Mouse (Mus musculus) embryonic facial prominence, embryonic 13.5 days (tissue): ENCODE results near the gene Fer. TPM values are rescaled to one million over a fixed set of nuclear protein-coding genes. Genes with fewer than 3 reads are reported as not detected.

Source experiments
- ATAC-seq: fragments of 200-750 bp; cut with Nextera tagmentation; 2 replicates; pipeline ENCODE4 v1.8.0; 2017; ENCODE audit warnings: low read depth; ENCODE audit not compliant: insufficient number of reproducible peaks, insufficient read depth, low FRiP score, low TSS enrichment
- H3K27ac ChIP-seq: fragments of 300-500 bp; sonication (generic); 2 replicates; pipeline ENCODE4 v1.5.1; 2015; ENCODE audit warnings: moderate library complexity, mild to moderate bottlenecking, inconsistent platforms
- H3K27me3 ChIP-seq: fragments of 300-500 bp; sonication (generic); 2 replicates; pipeline ENCODE4 v1.6.1; 2015; ENCODE audit warnings: mild to moderate bottlenecking, inconsistent platforms
- H3K36me3 ChIP-seq: fragments of 300-500 bp; sonication (generic); 2 replicates; pipeline ENCODE4 v1.6.1; 2015; ENCODE audit warnings: mild to moderate bottlenecking, inconsistent platforms
- H3K4me1 ChIP-seq: fragments of 300-500 bp; sonication (generic); 2 replicates; pipeline ENCODE4 v1.6.1; 2015; ENCODE audit warnings: inconsistent platforms
- H3K4me2 ChIP-seq: fragments of 300-500 bp; sonication (generic); 2 replicates; pipeline ENCODE4 v1.6.1; 2015; ENCODE audit warnings: moderate library complexity, mild to moderate bottlenecking, inconsistent platforms
- H3K4me3 ChIP-seq: fragments of 300-500 bp; sonication (generic); 2 replicates; pipeline ENCODE4 v1.5.1; 2015; ENCODE audit warnings: mild to moderate bottlenecking, inconsistent platforms
- H3K9ac ChIP-seq: fragments of 300-500 bp; sonication (generic); 2 replicates; pipeline ENCODE4 v1.6.1; 2015; ENCODE audit warnings: mild to moderate bottlenecking, inconsistent platforms
- H3K9me3 ChIP-seq: fragments of 300-500 bp; sonication (generic); 2 replicates; pipeline ENCODE4 v1.6.1; 2016; ENCODE audit warnings: inconsistent platforms
- WGBS: fragments of 180-500 bp; shearing (Covaris S2); methylation state at CpG from one replicate; pipeline ENCODE4 v1.1.7; 2015; ENCODE audit warnings: mixed read lengths; 5-methylcytosine and 5-hydroxymethylcytosine counted together
- polyA plus RNA-seq: library from polyadenylated mRNA; unstranded; fragments of >200 nt; fragmentation: Nextera tagmentation; extraction: Ambion mirVana; gene quantifications from 2 replicates; pipeline ENCODE4 v1.2.1, GENCODE M21; 2015

Gene Fer
- polyA plus RNA-seq, 1 experiment from 2014 or later, result 33.4 TPM

- Histone ChIP-seq H3K4me3 (no peak overlapping the region), H3K4me1 (peaks cover 8% of the 10 kb centered on the region; the same call in 1 of the 2 replicates), H3K4me2 (no peak overlapping the region), H3K9me3 (no peaks in the 10 kb centered on the region), H3K27ac (no peak overlapping the region), H3K27me3 (no peaks in the 10 kb centered on the region), H3K36me3 (no peaks in the 10 kb centered on the region), H3K9ac (no peak overlapping the region)
- 73% methylated on average over 3 of the region's 3 CpGs for WGBS
- no peak for ATAC-seq
Observed at GRCm38 (mm10) chr17:64087871-64088270, 225.0 kb downstream of the Fer start.

GRCm38 (mm10) chr17:64093716-64094115 is 230.9 kb downstream of the Fer start:
- 87% methylated on average over 2 of the region's 2 CpGs for WGBS

GRCm38 (mm10) chr17:64096811-64097210 is 233.9 kb downstream of the Fer start:
- Histone ChIP-seq H3K4me3 (no peak overlapping the region), H3K36me3 (no peaks in the 10 kb centered on the region), H3K4me1 (peaks cover 26% of the 10 kb centered on the region), H3K27me3 (no peaks in the 10 kb centered on the region), H3K9ac (no peak overlapping the region), H3K27ac (peak overlapping the region; percentile 51; the same call in 1 of the 2 replicates), H3K4me2 (no peak overlapping the region), H3K9me3 (no peaks in the 10 kb centered on the region)
- WGBS, result 80% methylated on average over 3 of the region's 3 CpGs
- ATAC-seq, result no peak

More at GRCm38 (mm10) chr17:64093716-64094115, 230.9 kb downstream of the Fer start:
- Histone ChIP-seq H3K4me3 (no peak overlapping the region), H3K4me2 (no peak overlapping the region), H3K9me3 (no peaks in the 10 kb centered on the region), H3K4me1 (peaks cover 21% of the 10 kb centered on the region), H3K27me3 (no peaks in the 10 kb centered on the region), H3K36me3 (no peaks in the 10 kb centered on the region), H3K27ac (no peak overlapping the region), H3K9ac (no peak overlapping the region)
- ATAC-seq, result no peak

- peak overlapping the region; percentile 55; the same call in 1 of the 2 replicates for H3K27ac ChIP-seq
- WGBS, result 24% methylated on average over 5 of the region's 5 CpGs
- H3K36me3 ChIP-seq, result no peaks in the 10 kb centered on the region
- no peak overlapping the region for H3K4me3 ChIP-seq
- H3K4me2 ChIP-seq, result no peak overlapping the region
- peaks cover 26% of the 10 kb centered on the region for H3K4me1 ChIP-seq
- H3K9ac ChIP-seq, result no peak overlapping the region
- no peaks in the 10 kb centered on the region for H3K9me3 ChIP-seq
- ATAC-seq, result no peak
- H3K27me3 ChIP-seq, result no peaks in the 10 kb centered on the region
Observed at GRCm38 (mm10) chr17:64097788-64098359, 235.0 kb downstream of the Fer start.

GRCm38 (mm10) chr17:64099395-64100171 is 236.7 kb downstream of the Fer start:
- Histone ChIP-seq H3K4me1 (peaks cover 22% of the 10 kb centered on the region), H3K9me3 (no peaks in the 10 kb centered on the region), H3K27me3 (no peaks in the 10 kb centered on the region), H3K4me2 (no peak overlapping the region), H3K9ac (no peak overlapping the region), H3K4me3 (no peak overlapping the region), H3K36me3 (no peaks in the 10 kb centered on the region), H3K27ac (no peak overlapping the region)
- 76% methylated on average over 6 of the region's 6 CpGs for WGBS
- ATAC-seq, result no peak

- H3K4me2 ChIP-seq, result no peak overlapping the region
- no peaks in the 10 kb centered on the region for H3K27me3 ChIP-seq
- H3K27ac ChIP-seq, result no peak overlapping the region
- no peak overlapping the region for H3K9ac ChIP-seq
- no peaks in the 10 kb centered on the region for H3K9me3 ChIP-seq
- H3K36me3 ChIP-seq, result no peaks in the 10 kb centered on the region
- H3K4me1 ChIP-seq, result peaks cover 22% of the 10 kb centered on the region
- H3K4me3 ChIP-seq, result no peak overlapping the region
- no peak for ATAC-seq
- 74% methylated on average over 3 of the region's 3 CpGs for WGBS
Observed at GRCm38 (mm10) chr17:64100172-64100510, 237.3 kb downstream of the Fer start.

- H3K4me3 ChIP-seq, result no peak overlapping the region
- ATAC-seq, result no peak
- 0 out of 2 replicates have a peak, but pooled peaks cover 9% of the 10 kb centered on the region for H3K4me1 ChIP-seq
- 94% methylated on average over 5 of the region's 5 CpGs for WGBS
- H3K9me3 ChIP-seq, result no peaks in the 10 kb centered on the region
- H3K4me2 ChIP-seq, result no peak overlapping the region
- H3K9ac ChIP-seq, result no peak overlapping the region
- H3K27me3 ChIP-seq, result no peaks in the 10 kb centered on the region
- H3K27ac ChIP-seq, result no peak overlapping the region
- no peaks in the 10 kb centered on the region for H3K36me3 ChIP-seq
Observed at GRCm38 (mm10) chr17:64108773-64109172, 245.9 kb downstream of the Fer start.

- Histone ChIP-seq H3K36me3 (no peaks in the 10 kb centered on the region), H3K9ac (no peak overlapping the region), H3K27ac (no peak overlapping the region), H3K4me1 (0 out of 2 replicates have a peak, but pooled peaks cover 9% of the 10 kb centered on the region), H3K4me2 (no peak overlapping the region), H3K27me3 (no peaks in the 10 kb centered on the region), H3K9me3 (no peaks in the 10 kb centered on the region), H3K4me3 (no peak overlapping the region)
- 86% methylated on average over 8 of the region's 8 CpGs for WGBS
- no peak for ATAC-seq
Observed at GRCm38 (mm10) chr17:64109871-64110270, 247.0 kb downstream of the Fer start.

- Histone ChIP-seq H3K27me3 (no peaks in the 10 kb centered on the region), H3K27ac (no peak overlapping the region), H3K4me1 (0 out of 2 replicates have a peak, but pooled peaks cover 9% of the 10 kb centered on the region), H3K4me2 (no peak overlapping the region), H3K4me3 (no peak overlapping the region), H3K9me3 (no peaks in the 10 kb centered on the region), H3K9ac (no peak overlapping the region), H3K36me3 (no peaks in the 10 kb centered on the region)
- no peak for ATAC-seq
- 88% methylated on average over 5 of the region's 5 CpGs for WGBS
Observed at GRCm38 (mm10) chr17:64113625-64114024, 250.8 kb downstream of the Fer start.

GRCm38 (mm10) chr17:64116762-64117161 is 253.9 kb downstream of the Fer start:
- Histone ChIP-seq H3K9ac (no peak overlapping the region), H3K4me1 (peaks cover 22% of the 10 kb centered on the region), H3K9me3 (no peaks in the 10 kb centered on the region), H3K4me3 (no peak overlapping the region), H3K36me3 (no peaks in the 10 kb centered on the region), H3K4me2 (no peak overlapping the region), H3K27me3 (no peaks in the 10 kb centered on the region), H3K27ac (no peak overlapping the region)
- 80% methylated on average over 6 of the region's 6 CpGs for WGBS
- no peak for ATAC-seq

- H3K4me3 ChIP-seq, result no peak overlapping the region
- no peak for ATAC-seq
- no peaks in the 10 kb centered on the region for H3K36me3 ChIP-seq
- H3K9me3 ChIP-seq, result no peaks in the 10 kb centered on the region
- WGBS, result 31% methylated on average over 5 of the region's 5 CpGs
- no peak overlapping the region for H3K4me2 ChIP-seq
- H3K27ac ChIP-seq, result peak overlapping the region; percentile 71
- no peak overlapping the region for H3K9ac ChIP-seq
- no peaks in the 10 kb centered on the region for H3K27me3 ChIP-seq
- peaks cover 13% of the 10 kb centered on the region for H3K4me1 ChIP-seq
Observed at GRCm38 (mm10) chr17:64119697-64120288, 256.9 kb downstream of the Fer start.

GRCm38 (mm10) chr17:64122556-64122955 is 259.7 kb downstream of the Fer start:
- H3K27ac ChIP-seq, result no peak overlapping the region

More at GRCm38 (mm10) chr17:64122556-64122955, 259.7 kb downstream of the Fer start:
- WGBS, result 77% methylated on average over 11 of the region's 11 CpGs
- Histone ChIP-seq H3K9ac (no peak overlapping the region), H3K4me3 (no peak overlapping the region), H3K4me2 (no peak overlapping the region), H3K27me3 (no peaks in the 10 kb centered on the region), H3K36me3 (no peaks in the 10 kb centered on the region), H3K9me3 (no peaks in the 10 kb centered on the region), H3K4me1 (peaks cover 13% of the 10 kb centered on the region)
- ATAC-seq, result no peak
